Mouse (Mus musculus): ENCODE data around the gene Pifo. TPM values are rescaled to one million over a fixed set of nuclear protein-coding genes. Genes with fewer than 3 reads are reported as not detected.
"Not testable (repeated sequence)": the region's sequence is repeated elsewhere in the genome, so short reads cannot be mapped to it uniquely, and the experiment has no call there.

Gene Pifo
- polyA plus RNA-seq (2012; rRNA removed): not detected in 2 replicates

DNA sequence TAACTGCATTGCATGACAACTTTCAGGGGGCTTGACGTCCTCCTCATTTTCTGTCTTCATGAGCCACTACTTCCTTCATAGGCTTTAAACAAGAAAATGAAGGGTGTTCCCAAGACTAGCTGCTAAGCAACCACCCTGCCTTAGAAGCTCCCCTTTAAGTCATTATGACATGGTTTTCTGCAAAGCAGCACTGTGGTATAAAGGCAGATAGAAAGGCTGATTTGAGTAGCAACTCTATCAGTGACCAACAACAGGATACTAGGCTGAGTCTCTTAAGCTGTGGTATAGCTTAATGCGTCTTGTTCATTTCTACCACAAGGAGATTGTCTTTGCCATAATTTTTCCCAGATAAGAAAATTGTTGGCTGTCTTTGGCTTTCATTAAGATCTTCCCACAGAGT is at the start of gene Pifo:
Gene Pifo (minus strand): TSS at position 101 of the 400 bp plus-strand sequence.
- DNase-seq (ENCODE audit: low read depth, low spot score): no peak
- WGBS: 86% methylated on average over 2 of the region's 2 CpGs

DNA sequence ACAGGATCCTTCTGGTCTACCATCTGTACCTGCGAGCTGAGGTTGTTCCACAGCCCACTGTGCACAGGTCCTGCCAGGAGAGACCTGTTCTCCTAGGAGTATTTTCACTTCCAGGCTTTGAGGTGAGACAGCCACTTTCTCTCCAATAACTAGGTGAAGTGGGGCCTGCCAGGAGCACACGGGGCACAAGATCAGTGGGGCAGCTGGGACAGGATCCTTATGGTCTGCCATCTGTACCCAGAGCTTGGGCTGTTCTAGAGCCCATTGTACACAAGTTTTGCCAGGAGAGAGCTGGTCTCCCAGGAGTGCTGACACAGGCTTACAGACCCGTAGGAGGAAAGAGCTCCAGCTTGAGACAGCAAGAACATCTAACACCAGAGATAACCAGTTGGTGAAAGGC is 43.5 kb upstream of the Pifo start:
- DNase-seq (ENCODE audit: low read depth, low spot score): no peak
- WGBS: 73% methylated on average over 3 of the region's 3 CpGs

DNA sequence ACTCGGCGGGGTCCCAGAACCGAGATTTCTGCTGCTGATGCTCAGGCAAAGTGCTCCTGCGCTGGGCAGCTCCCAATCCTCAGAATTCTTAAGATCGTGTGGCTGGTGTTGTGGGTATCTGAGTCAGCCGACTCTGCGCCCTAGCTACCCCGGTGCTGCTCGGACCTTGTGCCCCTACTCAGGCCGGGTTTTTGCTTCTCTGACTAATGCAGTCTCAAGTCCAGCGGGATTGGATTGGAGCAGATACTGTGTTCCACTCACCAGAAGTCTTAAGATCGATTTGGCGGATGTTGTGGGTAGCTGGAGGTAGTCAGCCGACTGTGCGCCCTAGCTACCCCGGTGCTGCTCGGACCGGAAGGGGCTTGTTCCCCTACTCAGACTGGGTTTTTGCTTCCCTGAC is 37.5 kb upstream of the Pifo start:
- no peak for DNase-seq (ENCODE audit: low read depth, low spot score)
- 63% methylated on average over 18 of the region's 18 CpGs for WGBS

DNA sequence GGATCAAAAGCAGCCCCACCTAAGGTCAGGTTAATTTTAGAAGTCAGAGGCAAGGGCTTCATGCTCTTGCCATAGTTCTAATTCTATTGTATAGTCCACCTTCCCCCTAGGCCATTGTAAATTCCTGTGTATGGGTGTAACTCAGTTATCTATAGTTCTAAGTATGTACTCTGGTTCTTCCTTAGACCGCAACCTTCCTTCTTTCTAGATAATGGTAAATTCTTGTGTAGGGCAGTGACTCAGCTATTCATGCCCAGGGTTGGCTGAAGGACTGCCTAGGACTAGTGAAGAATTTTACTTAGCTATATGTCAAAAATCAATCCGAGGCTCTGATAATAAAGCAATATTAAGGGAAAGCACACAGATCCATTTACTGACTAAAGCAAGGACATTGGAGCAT is 25.9 kb upstream of the Pifo start:
- DNase-seq (ENCODE audit: low read depth, low spot score): no peak
- WGBS: 66% methylated on average over 2 of the region's 2 CpGs

DNA sequence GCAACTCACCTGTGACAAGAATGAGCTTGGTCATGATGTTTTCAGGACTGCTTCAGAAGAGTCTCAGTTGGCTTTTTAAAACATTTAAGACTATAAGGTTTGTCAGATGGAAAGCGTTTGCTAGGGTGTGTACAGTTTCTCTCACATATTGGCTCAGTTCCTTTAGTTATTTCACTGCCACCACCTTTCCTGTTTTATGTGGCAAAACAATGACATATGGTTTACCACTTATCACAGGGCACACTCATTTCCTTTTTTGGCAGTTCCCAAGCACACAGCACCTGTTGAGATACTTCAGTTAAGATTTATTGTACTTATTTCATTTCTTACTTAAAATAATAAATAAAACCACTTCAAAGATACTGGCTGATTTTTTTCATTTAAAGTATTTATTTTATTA is 18.3 kb upstream of the Pifo start, which contains the start of gene Chil5:
Gene Chil5 (minus strand): TSS at position 34 of the 400 bp plus-strand sequence.
- peak; percentile 3 for DNase-seq (ENCODE audit: low read depth, low spot score)
- WGBS: 24% methylated on average over 1 of the region's 1 CpGs

DNA sequence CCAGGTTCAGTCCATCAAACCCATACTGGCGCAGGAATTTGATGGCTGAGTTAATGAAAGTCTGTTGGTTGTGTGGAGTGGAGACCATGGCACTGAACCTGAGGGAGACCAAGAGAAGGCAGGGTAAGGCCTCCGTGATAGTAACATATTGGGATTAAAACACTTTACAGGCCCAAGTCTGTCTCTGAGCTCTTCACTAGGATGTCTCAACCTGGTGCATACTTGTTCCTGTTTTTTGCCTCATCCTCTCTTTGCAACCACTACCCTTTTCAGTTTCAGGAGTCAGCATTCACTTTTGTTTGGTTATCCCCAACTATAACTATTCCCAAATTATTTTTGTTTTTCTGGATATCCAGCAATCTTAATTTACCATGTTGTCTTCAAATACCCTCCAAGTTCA is 9.7 kb upstream of the Pifo start:
- WGBS: 84% methylated on average over 2 of the region's 2 CpGs

DNA sequence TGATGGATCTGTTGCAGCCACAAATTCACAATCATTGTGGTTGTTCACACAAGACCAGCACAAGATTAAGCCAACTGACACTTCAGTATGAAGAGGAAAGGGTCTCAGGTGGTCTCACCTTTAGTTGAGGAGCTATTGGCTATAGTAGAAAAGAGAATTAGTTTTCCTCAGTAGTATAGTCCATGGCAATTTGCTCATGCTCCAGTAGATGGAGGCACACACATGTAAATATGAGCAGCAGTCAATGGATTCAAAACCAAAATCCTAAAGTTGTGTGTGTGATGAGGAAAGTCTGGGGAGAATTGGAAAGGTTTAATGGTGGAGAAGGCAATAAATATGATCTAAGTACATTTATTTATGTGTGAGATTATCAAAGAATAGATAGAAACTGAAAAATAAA is 7.4 kb upstream of the Pifo start:
- DNase-seq (ENCODE audit: low read depth, low spot score): no peak

More for the DNA sequence above, 9.7 kb upstream of the Pifo start:
- no peak for DNase-seq (ENCODE audit: low read depth, low spot score)

DNA sequence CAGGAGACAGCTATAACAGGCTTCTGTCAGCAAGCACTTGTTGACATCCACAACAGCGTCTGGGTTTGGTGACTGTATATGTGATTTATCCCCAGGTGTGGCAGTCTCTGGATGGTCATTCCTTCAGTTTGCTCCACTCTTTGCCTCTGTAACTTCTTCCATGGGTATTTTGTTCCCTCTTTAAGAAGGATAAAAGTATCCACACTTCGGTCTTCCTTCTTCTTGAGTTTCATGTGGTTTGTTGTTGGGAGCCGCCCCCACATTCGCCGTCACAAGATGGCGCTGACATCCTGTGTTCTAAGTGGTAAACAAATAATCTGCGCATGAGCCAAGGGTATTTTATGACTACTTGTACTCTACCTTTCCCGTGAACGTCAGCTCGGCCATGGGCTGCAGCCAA is 11.1 kb downstream of the Pifo start:
- DNase-seq (ENCODE audit: low read depth, low spot score): not testable (repeated sequence)
- WGBS: 55% methylated on average over 10 of the region's 10 CpGs

DNA sequence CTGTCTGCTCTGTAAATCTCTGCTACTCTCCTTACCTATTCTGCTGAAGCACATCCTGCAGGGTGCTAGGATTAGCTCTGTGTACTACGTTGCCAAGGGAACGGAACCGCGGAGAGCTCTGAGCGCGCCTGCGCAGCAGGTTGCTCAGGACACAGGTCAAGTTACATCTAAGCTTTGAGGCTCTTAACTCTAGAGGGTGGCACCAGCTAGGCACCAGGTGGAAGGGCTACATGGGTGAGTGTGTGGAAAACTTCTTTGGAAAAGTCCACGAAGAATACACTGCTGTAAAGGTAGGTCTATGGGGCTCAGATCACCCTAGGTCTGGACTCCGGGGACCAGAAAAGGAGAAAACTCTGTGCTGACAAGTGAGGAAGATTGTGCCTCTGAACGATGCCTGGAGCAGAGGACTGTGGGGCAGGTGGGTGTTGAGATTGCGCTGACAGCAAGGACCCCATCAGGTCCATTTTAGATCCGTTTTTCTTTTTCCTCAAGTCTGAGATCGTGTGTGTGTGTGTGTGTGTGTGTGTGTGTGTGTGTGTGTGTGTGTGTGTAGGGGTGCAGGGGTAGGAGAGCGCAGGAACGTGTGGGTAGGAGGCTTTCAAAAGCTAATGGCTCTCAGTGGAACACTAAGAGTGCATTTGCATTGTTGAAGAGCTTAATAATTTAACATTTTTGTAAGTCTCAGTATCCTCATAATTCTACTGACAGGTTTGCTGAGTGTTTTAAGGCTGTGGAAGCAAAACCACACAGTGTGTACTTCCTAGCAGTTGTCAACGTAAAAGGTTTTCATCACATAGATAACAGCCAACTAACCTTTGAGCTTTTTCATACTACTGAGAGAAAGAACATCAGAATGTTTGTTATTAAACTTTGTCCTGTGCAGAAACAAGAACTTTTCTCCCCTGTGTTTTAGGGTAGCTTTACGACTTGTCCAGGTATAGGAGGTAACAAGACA is 12.8 kb downstream of the Pifo start:
- DNase-seq (ENCODE audit: low read depth, low spot score): peak; percentile 6
- 17% methylated on average over 17 of the region's 17 CpGs for WGBS

DNA sequence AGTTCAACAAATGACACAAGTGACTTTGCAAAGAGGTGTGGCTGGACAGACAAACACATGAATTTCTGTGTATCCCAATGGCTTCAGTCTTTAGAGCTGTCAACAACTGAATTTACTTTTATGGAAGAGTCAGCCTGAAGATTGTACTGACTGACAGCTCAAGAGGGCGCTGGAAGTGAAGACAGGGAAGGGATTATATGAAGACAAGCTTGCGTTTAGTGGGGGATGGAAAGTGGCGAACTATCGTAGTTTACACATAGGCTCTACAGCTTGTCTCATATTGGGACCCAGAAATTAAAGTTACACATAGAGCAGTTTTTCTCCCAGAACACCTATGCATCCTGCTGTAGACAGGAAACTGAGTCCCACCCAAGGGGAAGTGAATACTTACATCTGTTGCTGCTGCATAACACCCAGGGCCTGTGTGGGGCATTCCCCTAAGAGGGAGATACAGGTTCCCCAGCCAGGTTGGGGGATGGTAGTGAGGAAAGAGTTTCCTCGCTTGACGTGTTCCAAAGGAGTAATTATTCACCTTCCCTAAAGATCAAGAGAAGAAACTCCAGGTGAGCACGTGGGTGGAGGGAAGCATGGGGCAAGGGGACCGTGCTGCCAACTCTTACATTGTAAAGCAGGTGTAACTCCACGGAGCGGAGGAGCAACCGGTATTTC is 13.6 kb downstream of the Pifo start:
- DNase-seq (ENCODE audit: low read depth, low spot score): no peak
- 22% methylated on average over 11 of the region's 11 CpGs for WGBS

DNA sequence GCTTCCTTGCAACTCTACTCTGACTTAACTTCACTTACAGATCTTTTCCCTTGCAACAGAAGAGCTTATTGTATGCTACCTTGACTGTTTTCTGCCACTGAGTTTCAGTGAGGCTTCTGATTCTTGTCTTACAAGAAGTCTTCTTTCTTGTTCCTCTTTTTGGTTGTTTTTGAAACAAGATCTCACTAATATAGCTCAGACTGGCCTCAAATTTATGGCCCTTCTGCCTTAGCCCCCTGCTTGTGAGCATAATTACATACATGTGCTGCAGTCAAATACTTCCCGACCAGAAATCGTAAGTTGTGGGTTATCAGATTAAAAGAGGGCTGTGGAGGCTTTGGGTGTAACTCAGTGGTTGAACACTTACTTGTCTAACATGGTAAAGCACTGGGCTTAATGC is 19.7 kb downstream of the Pifo start:
- DNase-seq (ENCODE audit: low read depth, low spot score): no peak
- 49% methylated on average over 2 of the region's 2 CpGs for WGBS

DNA sequence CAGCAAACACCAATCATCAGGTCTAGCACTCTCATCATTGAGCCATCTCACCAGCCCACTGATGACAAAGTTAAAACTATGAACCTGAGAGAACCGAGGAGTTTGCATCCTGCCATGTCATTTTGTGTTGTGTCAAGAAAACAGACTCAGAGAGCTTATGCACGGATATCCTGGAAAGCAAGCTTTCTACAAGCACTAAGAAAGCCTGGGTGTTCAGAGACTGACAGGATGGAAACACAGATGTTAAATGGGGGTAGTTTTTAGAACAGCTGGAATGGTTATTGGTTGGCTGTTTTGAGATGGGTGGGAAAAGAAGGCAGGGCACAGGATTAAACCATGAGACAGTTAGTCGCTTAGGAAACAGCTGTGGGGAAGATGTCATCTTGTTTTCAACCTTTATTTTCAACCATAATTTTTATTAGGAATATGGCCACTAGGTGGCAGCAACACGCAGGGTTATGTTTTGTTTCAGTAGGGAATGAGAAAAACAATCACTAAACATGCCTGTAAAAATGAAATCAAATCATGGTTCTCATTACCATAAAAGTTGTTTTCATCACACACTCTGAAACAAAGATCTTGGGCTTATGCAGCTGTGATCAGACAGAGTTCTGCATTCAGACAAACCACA is 22.7 kb downstream of the Pifo start:
- peak; percentile 8 for DNase-seq (ENCODE audit: low read depth, low spot score)
- 24% methylated on average over 4 of the region's 4 CpGs for WGBS

DNA sequence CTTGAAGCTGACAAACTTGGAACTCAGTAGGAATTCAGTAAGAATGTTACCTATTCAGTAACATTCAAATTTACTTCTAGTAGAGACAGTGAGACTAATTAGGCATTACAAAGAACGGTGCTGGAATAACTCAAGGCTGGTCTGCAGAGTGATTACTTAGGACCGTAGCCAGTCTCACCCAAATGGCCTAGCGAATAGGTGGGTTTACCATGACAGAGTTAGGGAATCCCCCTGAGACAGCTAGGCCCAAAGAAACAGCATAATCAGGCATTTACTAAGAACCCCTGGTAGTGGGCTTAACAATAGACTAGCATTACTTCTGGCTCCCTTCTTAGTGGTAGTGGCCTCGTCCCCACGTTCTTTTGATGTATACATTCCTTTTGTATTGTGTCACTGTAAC is 24.8 kb downstream of the Pifo start:
- not testable (repeated sequence) for DNase-seq (ENCODE audit: low read depth, low spot score)
- WGBS: 67% methylated on average over 5 of the region's 5 CpGs

DNA sequence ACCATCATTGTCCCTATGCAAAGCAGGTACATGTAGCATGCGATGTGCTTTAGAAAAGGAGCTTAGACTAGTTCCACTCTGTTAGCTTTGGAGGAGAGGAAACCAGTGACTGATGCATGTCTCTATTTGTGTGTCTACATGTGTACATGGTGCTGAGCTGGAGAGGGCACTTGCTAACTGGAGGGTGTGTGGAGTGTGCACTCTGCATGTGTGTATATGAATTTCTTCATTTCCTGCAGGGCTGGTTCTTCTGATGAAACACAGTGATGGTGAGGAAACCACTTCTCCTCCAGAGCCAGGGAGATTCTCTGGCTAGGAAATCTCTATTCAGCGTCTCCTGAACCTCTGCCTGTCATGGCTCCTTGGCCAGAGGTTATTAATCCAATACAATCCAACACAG is 40.3 kb downstream of the Pifo start:
- WGBS: 87% methylated on average over 2 of the region's 2 CpGs
- no peak for DNase-seq (ENCODE audit: low read depth, low spot score)

DNA sequence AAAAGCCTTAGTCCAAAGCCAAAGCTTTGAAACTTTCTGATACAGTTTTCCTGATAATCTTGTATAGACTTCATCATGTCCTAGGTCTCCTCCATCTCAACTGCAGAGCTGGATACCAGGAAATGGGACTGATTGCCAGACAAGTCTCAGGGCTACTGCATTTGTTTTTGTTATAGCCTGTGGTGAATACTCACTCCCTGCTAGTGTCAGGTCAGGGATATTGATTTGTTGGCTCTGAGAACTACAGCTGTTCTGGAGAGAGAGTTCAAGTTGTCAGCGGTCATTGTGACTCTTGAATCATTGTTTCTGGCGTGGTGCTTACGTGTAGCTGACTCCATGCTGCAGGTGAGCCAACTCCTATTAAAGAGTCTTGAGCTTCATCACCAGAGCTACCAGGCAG is 41.0 kb downstream of the Pifo start, which contains the start of gene Ovgp1:
Gene Ovgp1 (plus strand): TSS at position 301 of the 400 bp plus-strand sequence.
- DNase-seq (ENCODE audit: low read depth, low spot score): no peak
- WGBS: 73% methylated on average over 3 of the region's 3 CpGs

DNA sequence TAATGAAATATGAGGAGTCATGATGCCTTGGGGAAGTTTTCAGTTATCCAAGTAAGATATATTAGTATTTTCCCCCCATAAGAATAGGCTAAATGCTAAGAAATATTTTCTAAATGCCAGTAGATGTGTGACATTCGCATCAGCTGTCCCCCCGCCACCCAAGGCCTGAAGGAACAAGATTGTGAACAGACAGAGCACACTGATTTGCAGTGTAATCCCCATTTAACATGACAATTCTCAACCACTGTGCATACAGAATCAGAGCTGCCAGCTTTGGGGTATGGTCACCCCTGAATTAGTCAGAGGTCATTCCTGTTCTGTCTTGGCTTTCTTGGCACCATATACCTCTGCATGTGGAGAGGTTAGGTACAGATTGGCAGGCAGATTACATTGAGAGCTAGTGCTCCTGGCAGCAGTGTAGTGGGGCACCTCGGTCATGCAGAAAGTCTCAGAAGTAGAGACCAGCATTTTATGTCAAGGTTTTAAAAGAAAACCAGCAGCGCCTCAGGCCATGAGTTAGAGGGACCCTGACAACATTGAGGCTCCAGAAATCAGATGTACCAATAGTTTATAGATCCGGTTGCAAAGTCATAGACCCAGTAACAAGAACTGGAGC is 42.5 kb downstream of the Pifo start:
- no peak for DNase-seq (ENCODE audit: low read depth, low spot score)
- WGBS: 84% methylated on average over 5 of the region's 5 CpGs

DNA sequence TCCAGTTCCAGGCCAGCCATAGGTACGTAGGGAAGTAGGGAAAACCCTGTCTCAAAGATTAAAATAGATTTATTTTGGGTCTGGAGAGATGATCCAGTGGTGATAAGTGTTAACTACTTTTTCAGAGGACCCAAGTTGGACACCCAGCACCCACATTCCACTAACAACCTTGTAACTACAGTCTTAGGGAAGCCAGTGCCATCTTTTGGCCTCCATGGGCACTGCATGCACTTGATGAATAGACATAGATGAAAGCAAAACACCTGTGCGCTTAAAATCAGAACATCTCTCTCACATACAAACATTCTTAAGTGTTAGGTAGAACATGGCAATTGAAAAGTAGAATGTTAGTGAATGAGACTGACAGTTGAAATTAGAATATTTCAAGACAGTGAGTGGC is 53.7 kb downstream of the Pifo start:
- WGBS: 94% methylated on average over 2 of the region's 2 CpGs
- DNase-seq (ENCODE audit: low read depth, low spot score): no peak

DNA sequence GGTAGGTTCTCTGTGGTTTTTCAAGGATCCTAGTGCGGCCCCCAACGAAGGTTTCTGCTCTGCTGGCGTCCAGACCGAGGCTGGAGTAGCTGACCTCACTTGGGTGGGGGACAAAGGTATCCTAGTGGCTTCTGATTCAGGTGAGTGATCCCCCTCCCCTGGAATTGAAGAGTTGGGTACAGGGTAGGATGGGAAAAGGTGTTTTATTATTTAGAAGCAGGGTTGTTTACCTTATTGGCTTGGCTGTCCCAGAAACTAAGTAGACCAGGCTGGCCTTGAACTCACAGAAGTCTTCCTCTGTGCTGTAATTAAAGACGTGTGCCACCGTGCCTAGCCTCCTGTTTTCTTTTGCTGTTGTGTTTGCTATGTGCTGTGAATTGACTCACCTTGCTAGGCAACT is 54.4 kb downstream of the Pifo start, which contains the start of gene Atp5f1:
Gene Atp5f1 (minus strand): TSS at position 101 of the 400 bp plus-strand sequence.
- WGBS: 2% methylated on average over 6 of the region's 6 CpGs
- no peak for DNase-seq (ENCODE audit: low read depth, low spot score)

DNA sequence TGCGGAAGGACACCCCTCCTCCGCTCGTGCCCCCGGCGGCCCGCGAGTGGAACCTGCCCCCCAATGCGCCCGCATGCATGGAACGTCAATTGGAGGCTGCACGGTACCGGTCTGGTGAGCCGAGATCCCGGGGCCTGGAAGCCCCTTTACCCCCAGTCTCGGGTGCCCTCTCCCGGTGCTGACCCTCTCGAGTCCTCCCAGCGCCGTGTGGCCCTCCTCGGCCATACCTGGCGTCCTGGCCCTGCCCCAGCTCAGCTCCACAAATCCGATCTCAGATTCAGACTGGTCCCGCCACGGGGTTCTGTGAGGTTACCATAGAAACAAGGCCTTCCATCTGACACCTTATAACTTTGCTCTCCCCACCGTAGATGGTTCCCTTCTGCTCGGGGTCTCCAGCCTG is 54.9 kb downstream of the Pifo start:
- DNase-seq (ENCODE audit: low read depth, low spot score): no peak
- under 1% methylated on average over 26 of the region's 26 CpGs for WGBS

Measured in large intestine, adult 2 months (tissue).